Mouse (Mus musculus) spleen, adult 2 months (tissue): ENCODE measurements around the gene Akap8l.
A peak's percentile ranks its signal among the peaks of the same experiment; 100 is the strongest.

Source experiments
- CTCF ChIP-seq: fragments of 200-500 bp; IDR thresholded peaks from 2 replicates; pipeline ENCODE4 v1.5.1; 2011; ENCODE audit warnings: mild to moderate bottlenecking, inconsistent platforms; ENCODE audit not compliant: insufficient read depth, insufficient read length, insufficient replicate concordance; ENCODE audit errors: extremely low read depth
- POLR2A ChIP-seq: fragments of 200-500 bp; IDR thresholded peaks from 2 replicates; pipeline ENCODE4 v1.6.1; 2011; ENCODE audit warnings: low read depth, low read length, inconsistent platforms

DNA sequence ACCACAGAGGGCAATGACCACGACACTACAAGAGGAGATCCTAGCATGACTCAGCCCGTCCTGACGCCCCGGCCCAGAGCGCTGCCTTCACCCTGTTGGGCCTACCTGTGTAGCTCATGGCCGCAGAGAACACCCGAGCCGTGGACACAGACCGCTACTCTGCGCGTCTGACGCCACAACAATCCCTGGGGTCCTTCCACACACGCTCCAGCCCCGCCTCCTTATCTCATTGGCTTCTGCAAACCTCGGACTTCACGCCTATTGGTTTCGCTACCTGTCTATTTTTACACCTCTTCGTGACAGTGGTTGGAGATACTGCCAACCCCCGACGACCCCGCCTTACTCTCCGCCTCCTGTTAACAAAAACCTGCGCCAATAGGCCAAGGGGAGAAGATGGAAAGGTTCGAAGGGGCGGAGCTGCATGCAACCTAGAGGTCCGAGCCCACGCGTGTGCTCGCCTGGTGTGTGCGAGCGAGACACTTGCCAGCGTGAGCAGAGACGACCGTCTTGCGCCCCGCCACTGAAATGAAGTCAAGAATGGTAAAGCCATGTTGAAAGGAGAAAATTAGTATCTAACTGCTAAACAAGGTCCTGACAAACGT, at the start of gene Akap8l:
- TF ChIP-seq CTCF (no peak), POLR2A (peak; percentile 83)
